Mouse (Mus musculus) gastrocnemius, adult 2 months (tissue): ENCODE measurements around the gene Mri1. TPM values are rescaled to one million over a fixed set of nuclear protein-coding genes. Genes with fewer than 3 reads are reported as not detected.
A peak's percentile ranks its signal among the peaks of the same experiment; 100 is the strongest.

Experiments used
- DNase-seq: peaks from one replicate; pipeline ENCODE4 v3.0.0; 2022
- H3K27ac ChIP-seq: fragments of 200-600 bp; 2 replicates; pipeline ENCODE4 v1.8.1; 2022; ENCODE audit warnings: mild to moderate bottlenecking
- H3K4me3 ChIP-seq: fragments of 200-600 bp; 2 replicates; pipeline ENCODE4 v1.8.1; 2022; ENCODE audit warnings: mild to moderate bottlenecking, moderate library complexity
- CTCF ChIP-seq: fragments of 200-600 bp; IDR thresholded peaks from 2 replicates; pipeline ENCODE4 v1.8.1; 2022; ENCODE audit warnings: antibody characterized with exemption, mild to moderate bottlenecking, moderate library complexity
- intact Hi-C: fragments of 180-260 bp; cut with DNase I; formaldehyde crosslinking; loops from one replicate; pipeline ENCODE4 v1.15.1; 2025
- microRNA-seq: library from miRNA; unstranded; fragments of <30 nt; microRNA quantifications from one replicate; pipeline ENCODE4 v1.2.0, GENCODE M21; 2021
- total RNA-seq, 2 experiments: library from RNA; stranded (reverse); gene quantifications; 2 replicates each; pipeline ENCODE4 v1.2.3; 2021

The Mri1 gene
- total RNA-seq, 2 experiments from 2014 or later: 14.0 to 15.9 TPM

DNA sequence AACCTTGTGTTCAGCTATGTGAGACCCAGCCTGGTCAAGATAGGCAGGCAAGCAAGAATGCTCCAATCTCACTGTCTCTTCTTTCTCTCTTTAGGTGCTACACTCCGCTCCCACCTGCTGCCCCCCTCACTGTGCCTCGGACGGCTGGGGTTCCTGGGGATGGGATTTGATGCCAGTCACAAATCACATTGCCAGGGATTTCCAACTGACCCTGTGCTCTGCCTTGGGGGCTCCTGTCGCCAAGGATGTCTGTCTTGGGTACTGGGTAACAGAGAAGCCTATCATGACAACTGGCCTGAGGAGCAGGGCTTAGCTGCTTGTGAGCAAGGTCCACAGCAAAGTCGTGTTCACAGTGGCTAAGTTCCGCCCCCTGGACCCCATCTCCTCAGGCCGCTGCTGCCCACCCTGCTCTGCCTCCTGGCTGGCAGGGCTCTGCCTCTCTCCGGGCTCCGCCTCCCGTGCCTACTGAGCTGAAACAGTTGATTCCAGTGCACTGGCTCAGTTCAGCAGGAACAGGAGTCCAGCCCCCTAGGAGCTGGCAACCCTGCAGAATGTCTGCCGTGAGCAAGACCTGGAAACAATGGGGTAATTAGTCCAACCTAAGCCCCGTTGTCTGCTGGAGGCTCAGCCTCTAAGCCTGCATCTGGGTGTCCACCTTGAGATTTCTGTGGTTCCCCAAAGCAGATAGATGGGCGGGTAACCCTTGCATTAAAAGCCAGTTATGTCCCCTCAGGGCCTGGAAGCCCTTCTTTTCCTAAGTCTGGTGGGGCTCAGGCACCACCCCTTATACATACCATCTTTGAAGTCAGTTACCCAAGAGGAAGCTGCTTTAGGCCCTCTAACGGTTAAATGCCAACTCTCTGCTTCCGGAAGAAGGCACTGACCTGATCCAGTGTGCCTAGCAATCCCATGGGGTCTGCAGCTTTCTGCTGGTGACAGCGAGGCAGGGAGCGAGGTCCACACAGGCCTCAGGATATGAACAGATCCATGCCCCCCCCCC, 48.4 kb downstream of the Mri1 start:
- intact Hi-C loops: no loop called here
- Histone ChIP-seq H3K4me3 (peak overlapping the region; percentile 32), H3K27ac (peak overlapping the region; percentile 80)
- DNase-seq: no peak
- TF ChIP-seq CTCF: no peak

GRCm38 (mm10) chr8:84207811-84208210, 49.3 kb downstream of the Mri1 start:
- peak overlapping the region; percentile 80 for H3K27ac ChIP-seq
- peak overlapping the region; percentile 32 for H3K4me3 ChIP-seq
- no peak for TF ChIP-seq CTCF
- peak; percentile 75 for DNase-seq
- intact Hi-C loops: no loop called here

GRCm38 (mm10) chr8:84206666-84207065, 50.5 kb downstream of the Mri1 start:
- DNase-seq: no peak
- H3K27ac ChIP-seq: peak overlapping the region; percentile 80
- intact Hi-C loops: no loop called here

GRCm38 (mm10) chr8:84205073-84205472, 52.1 kb downstream of the Mri1 start:
- Histone ChIP-seq H3K4me3 (peak overlapping the region; percentile 96), H3K27ac (peak overlapping the region; percentile 97)
- no peak for DNase-seq
- intact Hi-C loops: no loop called here
- no peak for TF ChIP-seq CTCF

More at GRCm38 (mm10) chr8:84206666-84207065, 50.5 kb downstream of the Mri1 start:
- no peak for TF ChIP-seq CTCF
- no peak overlapping the region for H3K4me3 ChIP-seq

GRCm38 (mm10) chr8:84203975-84204772, 53.0 kb downstream of the Mri1 start:
- Histone ChIP-seq H3K4me3 (peak overlapping the region; percentile 96), H3K27ac (peak overlapping the region; percentile 97)
- intact Hi-C loops: no loop called here
- peak; percentile 59 for TF ChIP-seq CTCF
- peak; percentile 88 for DNase-seq

DNA sequence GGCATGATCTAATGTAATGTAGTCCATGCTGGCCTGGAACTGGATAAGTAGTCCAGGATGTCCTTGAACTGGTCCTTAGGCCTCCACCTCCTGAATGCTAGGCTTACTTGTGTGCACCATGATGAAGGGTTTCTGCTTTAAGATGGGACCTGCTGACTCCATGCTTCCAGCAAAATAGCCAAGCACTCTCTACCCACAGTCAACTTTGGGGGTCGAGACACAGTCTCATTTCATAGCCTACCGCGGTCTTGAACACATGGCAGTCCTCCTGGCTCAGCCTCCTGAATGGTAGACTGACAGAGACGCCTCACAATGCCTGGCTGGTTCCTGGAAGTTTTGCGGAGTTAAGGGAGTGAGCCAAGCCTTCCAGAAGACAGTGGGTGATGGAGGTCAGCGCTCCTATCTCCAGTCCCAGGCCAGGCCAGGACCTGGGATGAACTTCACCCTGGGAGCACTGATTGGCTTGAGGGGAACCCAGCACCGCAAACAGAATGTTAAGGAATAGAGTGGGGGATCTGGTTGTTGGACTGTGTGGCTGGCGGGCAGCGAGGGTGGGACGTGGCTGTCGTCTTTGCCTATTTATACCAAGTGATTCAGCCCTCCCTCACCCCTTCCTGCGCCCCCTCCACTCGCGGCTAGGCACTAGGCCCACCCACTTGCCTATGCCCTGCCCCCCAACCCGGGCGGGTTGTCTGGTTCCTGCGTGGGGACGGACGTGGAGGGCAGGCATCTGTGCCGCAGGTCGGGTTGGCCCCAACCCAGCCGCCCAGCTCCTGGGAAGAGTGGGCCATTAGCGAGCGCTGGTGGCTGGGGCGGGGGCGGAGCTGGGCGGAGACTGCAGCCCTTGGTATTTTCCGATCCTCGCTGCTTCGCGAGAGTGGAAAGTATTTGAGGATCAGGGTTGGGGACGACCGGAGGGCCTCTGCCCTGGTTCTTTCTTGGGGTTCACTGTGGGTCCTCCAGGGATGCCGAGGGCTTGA, 53.9 kb downstream of the Mri1 start:
- peak overlapping the region; percentile 96 for H3K4me3 ChIP-seq
- H3K27ac ChIP-seq: peak overlapping the region; percentile 97
- TF ChIP-seq CTCF: no peak
- intact Hi-C loops: no loop called here
- DNase-seq: peak; percentile 93

GRCm38 (mm10) chr8:84202466-84202865, 54.7 kb downstream of the Mri1 start:
- DNase-seq: peak; percentile 80
- peak overlapping the region; percentile 96 for H3K4me3 ChIP-seq
- H3K27ac ChIP-seq: peak overlapping the region; percentile 97
- TF ChIP-seq CTCF: no peak
- intact Hi-C loops: no loop called here

DNA sequence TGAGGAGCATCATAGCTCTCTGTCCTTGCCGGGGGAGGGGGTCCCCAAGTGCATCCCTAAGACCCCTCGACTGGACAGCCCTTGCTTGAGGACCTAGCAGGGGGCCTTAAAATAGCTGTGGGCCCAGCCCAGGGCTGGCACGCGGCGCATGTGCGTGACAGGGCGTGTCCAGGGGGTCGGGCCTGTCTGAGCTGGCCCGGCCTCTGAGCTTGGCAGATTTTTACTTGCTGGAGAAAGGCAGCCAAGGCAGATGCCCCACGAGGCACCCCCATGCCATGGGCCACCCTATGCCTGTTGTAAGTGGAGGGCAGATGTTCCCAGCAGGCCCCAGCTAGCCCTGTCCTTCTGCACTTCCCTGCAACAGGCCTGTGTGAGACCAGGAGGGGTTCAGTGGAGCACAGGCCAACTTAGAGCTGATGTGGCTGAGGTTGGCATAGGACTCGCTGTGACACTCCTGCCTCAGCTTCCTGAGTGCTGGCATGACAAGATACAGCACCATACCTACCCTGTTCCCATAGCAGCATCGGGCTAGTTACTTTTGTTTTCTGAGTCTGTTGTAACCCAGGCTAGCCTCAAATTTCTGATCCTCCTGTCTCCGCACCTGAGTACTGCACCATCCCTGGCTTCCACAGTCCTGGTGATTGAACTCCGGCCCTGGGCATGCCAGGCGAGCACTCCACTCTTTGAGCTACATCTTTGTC, 55.4 kb downstream of the Mri1 start:
- intact Hi-C loops: no loop called here
- no peak for TF ChIP-seq CTCF
- Histone ChIP-seq H3K4me3 (peak overlapping the region; percentile 96), H3K27ac (peak overlapping the region; percentile 97)
- peak; percentile 92 for DNase-seq

- no peak for TF ChIP-seq CTCF
- DNase-seq: peak; percentile 93
- Histone ChIP-seq H3K4me3 (peak overlapping the region; percentile 96), H3K27ac (peak overlapping the region; percentile 97)
- intact Hi-C loops: no loop called here
Observed at GRCm38 (mm10) chr8:84200652-84201544, 56.2 kb downstream of the Mri1 start.

DNA sequence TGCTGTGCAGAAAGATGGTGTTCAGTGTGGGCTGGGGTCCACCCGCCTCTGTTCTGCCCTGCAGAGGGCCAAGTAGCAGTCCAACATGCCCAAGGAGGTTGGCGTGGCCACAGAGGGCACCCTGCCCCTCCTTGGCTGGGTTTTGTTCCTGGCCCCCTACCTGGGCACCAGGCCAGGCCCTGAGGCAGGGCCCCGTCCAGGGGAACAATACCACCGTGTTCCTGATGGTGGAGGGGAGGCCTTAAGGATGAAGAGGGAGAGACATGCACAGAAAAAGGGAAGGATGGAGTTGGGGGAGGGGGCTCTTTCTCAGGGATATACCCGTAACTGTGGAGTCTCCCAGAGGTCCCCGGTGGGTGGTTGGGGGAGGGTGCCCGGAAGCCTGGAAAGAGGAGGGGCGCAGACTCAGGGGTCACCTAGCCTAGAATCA, 57.0 kb downstream of the Mri1 start:
- peak; percentile 43 for DNase-seq
- Histone ChIP-seq H3K27ac (peak overlapping the region; percentile 97), H3K4me3 (peak overlapping the region; percentile 96)
- no peak for TF ChIP-seq CTCF
- intact Hi-C loops: no loop called here

Small RNAs within 50 kb of the gene (microRNA-seq; reads per million reads assigned to microRNA genes)
- 62,548 reads per million, percentile 99 among the genes with 10 or more reads in this experiment for gene Mir23a
- gene Mir24-2: not detected
- 3,536 reads per million, percentile 87 among the genes with 10 or more reads in this experiment for gene Mir27a
- not detected for gene Mir3074-2

Other genes starting within 250 kb of the Mri1 start
- gene 2210011C24Rik, start 245.2 kb downstream of the Mri1 start, total RNA-seq: 1 to 10 TPM; 1.5 to 2.1 TPM
- under 1 TPM in 1 of 2 experiments, not detected in 1; 0.31 TPM for gene Palm3, start 235.9 kb downstream of the Mri1 start, total RNA-seq
- gene Il27ra, start 214.7 kb downstream of the Mri1 start, total RNA-seq: under 1 TPM; 0.36 to 0.61 TPM
- not detected for gene Rln3, start 212.3 kb downstream of the Mri1 start, total RNA-seq
- gene Gm10643, start 192.2 kb downstream of the Mri1 start, total RNA-seq: 1 to 10 TPM in 1 of 2 experiments, under 1 TPM in 1; 0.84 to 1.2 TPM
- 1 to 10 TPM; 4.4 to 4.7 TPM for gene Rfx1, start 190.5 kb downstream of the Mri1 start, total RNA-seq
- 1 to 10 TPM; 4.8 to 5.4 TPM for gene Dcaf15, start 152.6 kb downstream of the Mri1 start, total RNA-seq
- not detected for gene Podnl1, start 131.3 kb downstream of the Mri1 start, total RNA-seq
- 10 to 100 TPM; 16.8 to 18.6 TPM for gene Cc2d1a, start 109.4 kb downstream of the Mri1 start, total RNA-seq
- under 1 TPM; 0.28 to 0.50 TPM for gene 4930432K21Rik, start 109.3 kb downstream of the Mri1 start, total RNA-seq
- not detected for gene Nanos3, start 72.1 kb downstream of the Mri1 start, total RNA-seq
- gene Zswim4, start 20.3 kb downstream of the Mri1 start, total RNA-seq: 1 to 10 TPM; 5.2 to 8.6 TPM
- 100 to 1,000 TPM; 187 to 222 TPM for gene D8Ertd738e, start 7.6 kb downstream of the Mri1 start, total RNA-seq
- gene Ccdc130, start 13.1 kb upstream of the Mri1 start, total RNA-seq: 1 to 10 TPM; 7.7 to 9.1 TPM
- 1 to 10 TPM; 4.7 to 6.1 TPM for gene Cacna1a, start 131.1 kb upstream of the Mri1 start, total RNA-seq